Mouse (Mus musculus): Measurements from ENCODE around the gene Cdca7l. TPM values are rescaled to one million over a fixed set of nuclear protein-coding genes. Genes with fewer than 3 reads are reported as not detected.
A peak's percentile ranks its signal among the peaks of the same experiment; 100 is the strongest.
"Not testable (repeated sequence)": the region's sequence is repeated elsewhere in the genome, so short reads cannot be mapped to it uniquely, and the experiment has no call there.

Cdca7l gene
- polyA plus RNA-seq, 1 experiment from 2014 or later: 26.0 TPM

DNA sequence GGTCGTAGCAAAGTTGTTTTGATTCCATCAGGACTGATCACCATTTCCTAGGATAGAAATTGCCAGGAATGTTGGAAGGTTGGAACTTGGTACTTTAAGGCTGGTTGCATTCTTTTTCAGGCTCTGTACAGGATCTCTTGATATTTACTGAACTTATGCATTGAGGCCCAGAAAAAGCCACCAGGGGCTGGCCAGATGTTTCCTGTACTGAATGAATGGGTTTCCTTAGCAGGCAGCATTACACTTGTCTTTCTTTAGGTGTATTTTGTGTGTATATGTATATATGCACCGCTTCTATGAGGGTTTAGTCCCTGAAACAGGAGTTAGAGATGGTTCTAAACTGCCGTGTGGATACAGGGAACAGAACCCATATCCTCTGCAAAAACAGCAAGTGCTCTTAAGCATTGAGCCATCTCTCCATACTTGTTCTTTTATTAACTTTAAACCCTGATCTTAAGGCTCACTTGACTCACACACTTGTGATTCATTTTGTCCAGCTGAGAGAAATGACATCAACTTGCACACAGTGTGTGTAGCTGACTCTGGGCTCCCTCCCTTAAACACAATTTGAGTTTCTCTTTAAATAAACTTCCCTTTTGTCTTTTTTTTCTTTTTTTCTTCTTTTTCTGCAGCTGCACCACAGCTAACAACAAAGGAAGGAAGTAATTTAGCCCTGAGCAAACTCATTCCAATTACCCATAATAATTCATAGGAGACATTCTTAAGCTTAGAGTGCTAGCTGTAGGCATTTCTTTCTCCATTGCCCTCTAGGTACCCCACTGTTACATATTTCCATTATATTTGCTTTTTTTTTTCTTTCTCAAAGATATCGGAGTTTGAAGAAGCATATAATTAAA lies 63.8 kb downstream of the Cdca7l start:
- Histone ChIP-seq H3K27ac (replicated peaks) (no peak overlapping the region), H3K27me3 (no peaks in the 10 kb centered on the region), H3K9me3 (0 out of 2 replicates have a peak, but pooled peaks cover 3% of the 10 kb centered on the region), H3K4me1 (no peaks in the 10 kb centered on the region), H3K4me2 (replicated peaks) (no peak overlapping the region), H3K4me3 (no peak overlapping the region), H3K36me3 (peaks cover 34% of the 10 kb centered on the region), H3K9ac (replicated peaks) (no peak overlapping the region)
- 92% methylated on average over 4 of the region's 4 CpGs for WGBS
- no peak for ATAC-seq (ENCODE audit: low FRiP score, low read depth)

DNA sequence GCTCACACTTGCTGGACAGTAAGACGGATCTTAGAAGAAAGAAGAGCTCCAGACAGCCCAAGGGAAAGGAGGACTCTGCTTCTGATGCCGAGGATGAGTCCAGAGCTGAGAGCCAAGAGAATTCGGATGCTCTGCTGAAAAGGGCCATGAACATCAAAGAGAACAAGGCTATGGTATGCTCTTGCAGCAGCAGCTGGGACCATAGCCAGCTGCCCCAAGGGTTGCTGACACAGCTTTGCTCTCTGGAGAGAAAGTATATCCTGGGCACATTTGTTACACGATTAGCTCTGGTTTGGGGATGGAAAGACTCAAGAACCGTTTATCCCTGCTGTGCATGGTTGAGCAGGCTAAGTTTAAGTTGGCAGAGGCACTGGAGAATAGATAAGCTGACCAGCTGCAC lies 68.2 kb downstream of the Cdca7l start:
- ATAC-seq (ENCODE audit: low FRiP score, low read depth): no peak

DNA sequence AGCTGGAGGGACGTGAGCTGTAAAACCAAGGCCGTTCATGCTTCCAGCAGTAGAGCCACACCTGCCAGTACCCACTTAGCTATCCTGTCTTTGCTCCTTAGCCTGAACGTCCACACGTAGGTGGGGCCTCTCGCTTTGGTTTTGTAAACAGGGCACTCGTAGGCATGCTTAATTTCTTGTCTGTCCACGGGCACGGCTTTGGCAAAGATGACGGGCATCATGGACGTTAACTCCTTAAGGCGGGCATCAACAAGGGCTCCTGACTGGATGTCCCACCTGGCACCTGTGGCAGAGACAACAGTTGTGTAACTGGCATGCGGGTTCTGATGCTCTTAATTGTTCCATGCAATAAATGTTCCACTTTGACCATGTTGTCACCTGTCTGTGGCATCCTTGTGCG lies 74.3 kb downstream of the Cdca7l start:
- no peaks in the 10 kb centered on the region for H3K27me3 ChIP-seq
- H3K4me2 ChIP-seq (replicated peaks): no peak overlapping the region
- no peaks in the 10 kb centered on the region for H3K9me3 ChIP-seq
- H3K4me3 ChIP-seq: no peak overlapping the region
- peaks cover 52% of the 10 kb centered on the region for H3K36me3 ChIP-seq
- no peak overlapping the region for H3K9ac ChIP-seq (replicated peaks)
- WGBS: 92% methylated on average over 13 of the region's 13 CpGs
- no peak for ATAC-seq (ENCODE audit: low FRiP score, low read depth)
- no peaks in the 10 kb centered on the region for H3K4me1 ChIP-seq
- H3K27ac ChIP-seq (replicated peaks): no peak overlapping the region

More for the DNA sequence above, 68.2 kb downstream of the Cdca7l start:
- H3K36me3 ChIP-seq: peaks cover 59% of the 10 kb centered on the region
- no peaks in the 10 kb centered on the region for H3K4me1 ChIP-seq
- H3K9ac ChIP-seq (replicated peaks): no peak overlapping the region
- no peak overlapping the region for H3K27ac ChIP-seq (replicated peaks)
- H3K27me3 ChIP-seq: no peaks in the 10 kb centered on the region
- WGBS: 85% methylated on average over 5 of the region's 5 CpGs
- H3K9me3 ChIP-seq: 0 out of 2 replicates have a peak, but pooled peaks cover 3% of the 10 kb centered on the region
- H3K4me3 ChIP-seq: no peak overlapping the region
- no peak overlapping the region for H3K4me2 ChIP-seq (replicated peaks)

DNA sequence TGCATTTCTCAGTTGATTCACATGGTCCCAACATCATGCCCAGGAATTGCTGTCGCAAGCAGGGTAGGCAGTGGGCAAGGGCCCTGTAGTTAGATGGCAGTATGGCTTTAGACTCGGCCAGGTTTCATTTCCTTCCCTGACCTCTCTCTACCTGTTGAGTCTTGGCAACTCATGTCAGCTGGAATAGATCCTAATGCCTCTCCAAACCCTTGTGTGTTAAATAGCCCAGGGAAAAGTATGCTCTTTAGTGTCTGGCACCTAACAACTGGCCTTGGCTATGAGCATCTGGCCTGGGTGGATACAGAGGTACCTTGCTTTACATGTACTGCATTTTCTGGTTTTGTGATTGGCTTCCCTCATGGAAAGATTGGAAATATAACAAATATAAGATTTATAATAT lies 80.5 kb downstream of the Cdca7l start:
- no peak for ATAC-seq (ENCODE audit: low FRiP score, low read depth)
- 90% methylated on average over 2 of the region's 2 CpGs for WGBS
- Histone ChIP-seq H3K36me3 (peaks cover 11% of the 10 kb centered on the region), H3K27ac (replicated peaks) (no peak overlapping the region), H3K4me2 (replicated peaks) (no peak overlapping the region), H3K27me3 (no peaks in the 10 kb centered on the region), H3K9me3 (no peaks in the 10 kb centered on the region), H3K4me1 (no peaks in the 10 kb centered on the region), H3K4me3 (no peak overlapping the region), H3K9ac (replicated peaks) (no peak overlapping the region)

DNA sequence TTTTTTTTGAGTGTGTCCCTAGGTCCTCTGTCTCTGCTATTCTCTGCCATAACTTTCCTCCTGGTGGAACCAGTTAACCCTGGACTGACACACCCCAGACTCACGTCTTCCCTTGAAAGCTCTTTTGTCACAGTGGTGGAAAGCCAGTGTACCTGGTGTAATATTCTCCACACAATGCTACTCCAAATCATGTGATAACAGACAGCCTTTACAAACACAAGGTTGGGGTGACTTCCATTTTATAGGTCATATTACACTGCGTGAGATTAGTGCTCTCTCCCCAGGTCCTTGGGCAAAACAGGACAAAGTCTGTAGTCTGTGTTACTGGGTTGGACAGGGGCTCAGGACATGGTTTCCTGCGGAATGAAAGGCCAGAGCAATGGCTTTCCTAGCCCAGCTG lies 83.3 kb downstream of the Cdca7l start:
- H3K4me2 ChIP-seq (replicated peaks): no peak overlapping the region
- WGBS: 85% methylated on average over 3 of the region's 3 CpGs
- no peaks in the 10 kb centered on the region for H3K27me3 ChIP-seq
- no peaks in the 10 kb centered on the region for H3K4me1 ChIP-seq
- no peak overlapping the region for H3K9ac ChIP-seq (replicated peaks)
- no peak overlapping the region for H3K27ac ChIP-seq (replicated peaks)
- ATAC-seq (ENCODE audit: low FRiP score, low read depth): no peak
- H3K9me3 ChIP-seq: no peaks in the 10 kb centered on the region
- no peaks in the 10 kb centered on the region for H3K36me3 ChIP-seq
- H3K4me3 ChIP-seq: no peak overlapping the region

DNA sequence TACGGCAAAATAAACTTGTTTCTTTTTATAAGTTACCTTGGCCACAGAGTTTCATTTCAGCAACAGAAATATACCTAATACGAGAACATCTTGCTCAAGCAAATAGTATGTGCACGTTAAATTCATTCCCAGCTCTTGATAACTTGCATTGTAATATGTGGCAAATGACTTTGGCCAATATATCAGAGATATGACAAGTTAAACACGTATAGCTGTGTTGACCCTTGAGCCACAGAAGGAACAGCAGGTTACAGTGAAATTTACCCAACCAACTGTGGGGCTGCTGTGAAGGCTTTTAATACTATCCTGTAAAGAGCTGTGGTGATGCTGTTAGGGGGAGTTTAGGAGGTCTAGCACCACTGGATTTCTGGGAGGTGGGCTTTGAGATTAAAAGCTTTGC lies 96.7 kb downstream of the Cdca7l start:
- H3K9ac ChIP-seq (replicated peaks); ATAC-seq (ENCODE audit: low FRiP score, low read depth); H3K4me2 ChIP-seq (replicated peaks); H3K4me3 ChIP-seq; H3K36me3 ChIP-seq; H3K4me1 ChIP-seq; H3K9me3 ChIP-seq; H3K27ac ChIP-seq (replicated peaks); H3K27me3 ChIP-seq: not testable (repeated sequence)
- 91% methylated on average over 1 of the region's 4 CpGs for WGBS

DNA sequence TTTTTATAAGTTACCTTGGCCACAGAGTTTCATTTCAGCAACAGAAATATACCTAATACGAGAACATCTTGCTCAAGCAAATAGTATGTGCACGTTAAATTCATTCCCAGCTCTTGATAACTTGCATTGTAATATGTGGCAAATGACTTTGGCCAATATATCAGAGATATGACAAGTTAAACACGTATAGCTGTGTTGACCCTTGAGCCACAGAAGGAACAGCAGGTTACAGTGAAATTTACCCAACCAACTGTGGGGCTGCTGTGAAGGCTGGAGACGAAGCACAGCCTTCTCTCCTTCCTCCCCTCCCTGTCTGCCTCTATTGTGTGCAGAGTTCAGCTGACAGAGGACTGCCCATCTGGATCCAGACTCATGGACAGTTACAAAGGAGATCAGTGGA lies 97.3 kb downstream of the Cdca7l start:
- not testable (repeated sequence) for H3K4me3 ChIP-seq; H3K27me3 ChIP-seq; H3K9me3 ChIP-seq; H3K4me2 ChIP-seq (replicated peaks); H3K9ac ChIP-seq (replicated peaks); H3K36me3 ChIP-seq; ATAC-seq (ENCODE audit: low FRiP score, low read depth); H3K27ac ChIP-seq (replicated peaks); H3K4me1 ChIP-seq
- WGBS: 73% methylated on average over 2 of the region's 4 CpGs

DNA sequence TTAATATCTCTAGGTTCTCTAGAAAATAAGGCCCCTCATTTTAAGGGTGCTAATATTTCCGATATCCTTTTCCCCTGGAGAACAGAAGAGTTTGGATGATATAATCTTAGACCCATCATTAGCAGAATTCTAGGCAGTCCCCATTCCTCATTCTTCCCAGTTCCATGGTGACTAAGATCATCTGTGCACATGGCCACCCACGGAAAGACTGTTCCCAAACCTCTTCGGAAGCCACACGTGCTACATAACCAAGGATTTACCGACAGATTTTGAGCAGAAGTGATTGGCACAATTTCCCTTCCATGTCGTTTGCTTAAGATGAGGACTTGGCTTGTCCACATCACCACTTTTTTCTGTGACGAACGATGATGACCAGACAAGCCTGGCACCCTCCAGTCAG lies 99.6 kb downstream of the Cdca7l start:
- Histone ChIP-seq H3K4me1 (no peaks in the 10 kb centered on the region), H3K27ac (replicated peaks) (no peak overlapping the region), H3K9ac (replicated peaks) (no peak overlapping the region), H3K9me3 (no peaks in the 10 kb centered on the region), H3K4me3 (no peak overlapping the region), H3K27me3 (no peaks in the 10 kb centered on the region), H3K36me3 (no peaks in the 10 kb centered on the region), H3K4me2 (replicated peaks) (no peak overlapping the region)
- no peak for ATAC-seq (ENCODE audit: low FRiP score, low read depth)
- 90% methylated on average over 8 of the region's 8 CpGs for WGBS

DNA sequence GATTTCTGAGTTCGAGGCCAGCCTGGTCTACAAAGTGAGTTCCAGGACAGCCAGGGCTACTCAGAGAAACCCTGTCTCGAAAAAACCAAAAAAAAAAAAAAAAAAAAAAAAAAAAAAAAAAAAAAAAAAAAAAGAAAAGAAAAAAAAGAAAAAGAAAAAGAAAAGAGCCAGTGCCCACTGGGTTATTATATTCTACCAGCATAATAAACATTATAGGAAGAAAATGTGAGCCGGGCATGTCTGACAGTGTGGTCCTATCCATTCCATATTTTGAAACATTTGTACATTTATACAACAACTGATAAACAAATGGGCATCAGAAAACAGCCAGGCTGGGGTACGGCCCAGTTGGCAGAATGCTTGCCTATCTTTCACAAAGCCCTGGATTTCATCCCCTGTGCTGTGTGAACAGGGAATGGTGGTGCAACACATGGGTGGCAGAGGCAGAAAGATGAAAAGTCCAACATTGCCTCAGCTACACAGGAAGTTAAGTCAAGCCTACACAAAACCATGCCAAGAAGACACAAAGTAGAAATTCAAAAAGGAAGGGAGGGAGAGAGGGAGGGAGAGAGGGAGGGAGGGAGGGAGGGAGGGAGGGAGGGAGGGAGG lies 101.2 kb downstream of the Cdca7l start:
- not testable (repeated sequence) for H3K36me3 ChIP-seq; H3K4me2 ChIP-seq (replicated peaks); H3K9me3 ChIP-seq; H3K4me1 ChIP-seq; H3K27ac ChIP-seq (replicated peaks); H3K4me3 ChIP-seq; ATAC-seq (ENCODE audit: low FRiP score, low read depth); H3K27me3 ChIP-seq; H3K9ac ChIP-seq (replicated peaks)
- WGBS: 86% methylated on average over 4 of the region's 4 CpGs

DNA sequence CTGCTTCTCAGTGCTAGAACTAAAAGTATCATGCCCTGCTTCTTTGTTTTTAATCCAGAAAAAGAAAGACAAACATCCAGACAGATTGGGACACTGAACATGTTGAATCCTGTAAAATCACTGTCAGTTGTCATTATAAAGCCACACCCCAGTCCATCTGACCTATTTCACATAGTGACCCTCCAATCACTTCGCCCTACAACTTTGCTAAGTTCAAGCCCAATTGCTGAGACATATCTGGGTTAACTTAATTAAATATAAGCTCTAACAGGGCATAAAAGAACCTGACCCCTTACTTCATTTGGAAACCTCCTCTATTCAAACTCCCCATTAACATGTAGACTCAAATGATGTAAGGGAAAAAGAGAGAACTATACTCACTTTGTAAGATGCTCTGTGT lies 107.3 kb downstream of the Cdca7l start:
- H3K27ac ChIP-seq (replicated peaks): no peak overlapping the region
- H3K36me3 ChIP-seq: no peaks in the 10 kb centered on the region
- 85% methylated on average over 1 of the region's 1 CpGs for WGBS
- H3K4me2 ChIP-seq (replicated peaks): no peak overlapping the region
- H3K9ac ChIP-seq (replicated peaks): no peak overlapping the region
- H3K27me3 ChIP-seq: peaks cover 8% of the 10 kb centered on the region; the same call in 1 of the 2 replicates
- H3K9me3 ChIP-seq: no peaks in the 10 kb centered on the region
- peaks cover 27% of the 10 kb centered on the region for H3K4me1 ChIP-seq
- no peak for ATAC-seq (ENCODE audit: low FRiP score, low read depth)
- H3K4me3 ChIP-seq: no peak overlapping the region

DNA sequence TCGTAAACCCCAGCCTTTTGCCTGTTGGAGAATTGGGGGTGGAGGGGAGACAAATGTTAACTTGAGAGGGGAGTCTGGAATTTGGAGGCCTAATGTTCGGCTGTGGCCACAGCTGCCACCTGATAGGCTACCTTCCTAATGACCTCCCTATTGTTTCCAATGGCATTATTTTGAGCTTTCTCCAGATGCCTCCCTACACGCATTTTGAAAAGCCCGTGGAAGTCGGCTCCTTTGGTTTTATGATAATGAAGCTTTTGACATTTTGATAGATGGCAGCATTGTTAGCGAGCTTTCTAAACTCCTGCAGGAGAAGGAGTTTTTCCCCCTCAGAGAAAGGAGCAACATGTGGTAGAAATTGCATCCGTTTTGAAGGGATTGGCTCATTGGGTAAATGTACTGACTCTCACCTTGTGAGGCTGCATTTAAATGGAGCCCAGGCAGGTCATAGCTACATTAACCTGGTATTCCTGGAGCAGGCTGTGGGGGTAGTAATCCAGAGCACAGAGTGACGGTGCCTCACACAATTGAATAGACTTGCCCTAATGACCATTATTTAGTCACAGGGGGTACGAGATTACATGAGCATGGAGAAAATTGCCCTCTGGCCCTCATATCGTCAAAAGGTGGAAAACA lies 110.6 kb downstream of the Cdca7l start:
- ATAC-seq (ENCODE audit: low FRiP score, low read depth): peak; percentile 51
- no peaks in the 10 kb centered on the region for H3K36me3 ChIP-seq
- H3K27ac ChIP-seq (replicated peaks): no peak overlapping the region
- H3K4me3 ChIP-seq: no peak overlapping the region
- H3K9me3 ChIP-seq: no peaks in the 10 kb centered on the region
- peaks cover 8% of the 10 kb centered on the region; the same call in 1 of the 2 replicates for H3K27me3 ChIP-seq
- no peak overlapping the region for H3K4me2 ChIP-seq (replicated peaks)
- no peak overlapping the region for H3K9ac ChIP-seq (replicated peaks)
- 20% methylated on average over 10 of the region's 10 CpGs for WGBS
- peaks cover 29% of the 10 kb centered on the region for H3K4me1 ChIP-seq

DNA sequence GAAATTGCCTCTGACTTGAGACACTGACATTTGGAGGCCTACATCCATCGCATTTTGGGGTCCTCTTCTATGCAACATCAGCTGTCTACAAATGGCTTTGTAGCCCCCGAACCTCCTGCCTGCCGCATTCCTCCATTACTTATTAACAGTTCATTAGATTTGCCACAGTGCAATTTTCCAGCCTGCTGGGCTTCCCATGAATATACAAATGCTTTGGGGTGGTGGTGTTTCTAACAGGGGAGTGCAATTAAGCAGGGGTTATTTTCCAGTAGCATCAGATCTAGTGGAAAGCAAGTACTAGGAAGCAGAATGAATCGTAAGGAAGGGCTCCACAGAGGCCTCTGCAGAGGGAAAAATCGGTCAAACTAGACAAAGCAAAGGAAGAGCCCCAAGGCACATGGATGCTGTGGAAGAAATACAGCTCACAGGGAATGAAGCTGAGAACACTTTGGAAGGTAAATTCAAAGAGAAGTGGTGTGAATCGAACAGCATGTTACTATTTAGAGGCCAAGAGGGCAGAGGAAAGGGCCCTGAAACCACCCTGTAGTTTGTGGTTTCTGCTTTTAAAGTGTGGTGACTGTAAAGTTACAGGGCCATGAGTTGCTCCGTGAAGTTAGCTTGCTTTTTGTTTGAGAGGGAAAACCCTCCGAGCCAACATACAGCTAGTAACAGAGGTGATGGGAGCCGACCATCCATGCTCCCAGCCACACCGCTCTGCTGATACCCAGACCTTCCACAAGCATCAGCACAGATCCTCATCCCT lies 111.9 kb downstream of the Cdca7l start:
- Histone ChIP-seq H3K9me3 (no peaks in the 10 kb centered on the region), H3K9ac (replicated peaks) (no peak overlapping the region), H3K36me3 (no peaks in the 10 kb centered on the region), H3K4me2 (replicated peaks) (no peak overlapping the region), H3K4me1 (peaks cover 29% of the 10 kb centered on the region), H3K27me3 (peaks cover 8% of the 10 kb centered on the region; the same call in 1 of the 2 replicates), H3K4me3 (no peak overlapping the region), H3K27ac (replicated peaks) (no peak overlapping the region)
- no peak for ATAC-seq (ENCODE audit: low FRiP score, low read depth)
- 64% methylated on average over 10 of the region's 10 CpGs for WGBS
